Mouse (Mus musculus) testis, postnatal 10 days (tissue): Measurements from ENCODE around the gene Speer4c.
"Not testable (repeated sequence)": the region's sequence is repeated elsewhere in the genome, so short reads cannot be mapped to it uniquely, and the experiment has no call there.

Experiments
- DNase-seq: peaks from one replicate; pipeline ENCODE4 v3.0.0; 2021; ENCODE audit warnings: low spot score

The Speer4c gene

DNA sequence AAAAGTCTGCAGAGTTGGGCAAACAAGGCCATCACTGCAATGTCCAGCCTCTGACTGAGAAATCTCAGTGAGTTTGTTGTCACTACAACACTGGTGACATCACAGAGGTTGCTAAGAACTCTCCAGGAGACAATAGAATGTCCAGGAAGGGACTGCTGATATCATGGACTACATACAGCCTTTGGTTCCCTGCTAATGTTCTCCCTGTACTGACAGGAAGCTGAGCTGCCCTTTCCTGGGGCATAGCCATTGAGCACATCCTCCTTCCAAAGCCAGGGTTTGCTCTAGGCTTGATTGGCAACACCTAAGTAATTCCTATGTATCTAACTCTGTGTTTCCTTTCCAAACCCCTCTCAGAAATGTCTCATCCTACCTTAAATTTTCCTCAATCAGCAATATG lies at the start of gene Speer4c:
Gene Speer4c (minus strand): TSS at position 101 of the 400 bp plus-strand sequence.
- DNase-seq = not testable (repeated sequence)

DNA sequence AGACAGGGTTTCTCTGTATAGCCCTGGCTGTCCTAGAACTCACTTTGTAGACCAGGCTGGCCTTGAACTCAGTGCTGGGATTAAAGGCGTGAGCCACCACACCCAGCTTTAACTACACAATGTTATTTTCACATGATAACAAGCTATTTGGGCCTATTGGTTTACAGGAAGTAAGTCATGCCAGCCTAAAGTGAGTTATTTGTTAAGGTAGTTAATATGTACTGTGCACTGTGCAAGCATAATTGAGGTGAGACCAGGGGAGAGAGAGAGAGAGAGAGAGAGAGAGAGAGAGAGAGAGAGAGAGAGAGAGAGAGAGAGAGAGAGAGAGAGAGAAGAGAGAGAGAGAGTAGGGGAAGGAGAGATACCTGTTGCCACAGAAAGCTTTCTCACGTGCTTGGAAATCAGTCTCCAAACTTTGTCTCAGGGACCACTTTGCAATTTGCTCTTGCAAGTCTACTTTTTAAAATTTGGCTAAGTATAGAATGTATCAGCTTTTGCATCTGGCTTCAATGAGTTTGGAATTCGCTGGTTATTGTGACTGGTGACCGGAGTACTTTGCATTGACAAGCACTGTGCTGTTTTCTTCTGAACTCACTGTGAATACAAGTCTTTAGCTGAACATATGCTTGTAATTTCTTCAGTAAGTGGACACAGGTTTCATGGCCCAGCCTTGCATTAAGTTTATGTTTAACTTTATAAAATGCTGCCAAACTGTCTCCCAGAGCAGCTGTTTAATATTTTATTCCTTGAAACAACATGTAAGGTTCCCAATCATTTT lies 33.6 kb upstream of the Speer4c start:
- no peak for DNase-seq

DNA sequence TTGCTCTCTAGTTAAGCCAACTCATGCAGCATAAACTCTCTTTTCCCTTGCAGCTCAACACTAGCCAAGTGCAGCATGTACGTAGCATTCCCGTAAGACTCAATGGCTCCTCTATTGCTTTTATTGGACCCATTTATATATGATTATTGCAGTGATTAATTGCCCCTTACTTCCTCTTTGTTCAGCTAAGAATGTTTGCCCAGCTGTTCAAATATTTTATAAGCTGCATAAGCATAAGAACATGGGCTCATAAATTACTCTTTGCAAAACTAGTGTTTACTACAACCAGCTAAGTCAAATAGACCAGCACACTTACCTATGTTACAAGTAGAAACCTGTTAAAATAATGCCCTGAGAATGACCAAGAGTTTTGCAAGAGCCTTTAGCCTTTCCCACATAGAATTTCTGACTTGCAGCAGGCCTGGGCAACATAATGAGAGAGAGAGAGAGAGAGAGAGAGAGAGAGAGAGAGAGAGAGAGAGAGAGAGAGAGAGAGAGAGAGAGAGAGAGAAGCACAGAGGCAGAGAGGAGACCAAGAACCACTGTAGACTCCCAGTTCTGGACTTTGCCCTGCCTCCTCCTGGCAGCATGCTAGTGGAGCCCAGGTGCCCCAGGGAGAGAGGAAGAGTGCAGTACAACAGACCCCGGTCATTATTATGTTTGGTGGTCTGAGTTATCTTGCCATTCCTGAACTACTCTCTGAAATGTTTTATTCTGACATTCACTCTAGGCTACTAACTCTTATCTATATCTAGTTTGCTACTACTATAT lies 20.2 kb upstream of the Speer4c start:
- DNase-seq = no peak

DNA sequence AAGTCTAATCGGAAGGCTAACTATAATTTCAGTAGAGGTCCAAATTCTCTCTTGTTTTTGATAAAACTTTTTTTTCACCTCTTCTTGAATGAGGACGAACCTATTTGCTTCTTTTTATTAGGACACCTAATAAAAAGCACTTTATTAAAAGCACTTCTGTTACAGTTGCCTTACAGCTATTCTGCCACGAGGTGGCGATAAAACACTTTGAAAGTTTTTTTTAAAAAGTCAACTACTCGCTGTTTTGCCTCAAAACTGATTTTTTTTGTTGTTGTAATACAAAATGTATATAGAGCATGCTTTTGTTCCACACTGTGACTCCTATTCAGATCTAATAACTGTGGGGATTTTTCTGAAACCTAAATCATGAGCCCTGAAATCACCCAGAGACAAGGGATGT lies 11.2 kb downstream of the Speer4c start:
- DNase-seq = not testable (repeated sequence)

DNA sequence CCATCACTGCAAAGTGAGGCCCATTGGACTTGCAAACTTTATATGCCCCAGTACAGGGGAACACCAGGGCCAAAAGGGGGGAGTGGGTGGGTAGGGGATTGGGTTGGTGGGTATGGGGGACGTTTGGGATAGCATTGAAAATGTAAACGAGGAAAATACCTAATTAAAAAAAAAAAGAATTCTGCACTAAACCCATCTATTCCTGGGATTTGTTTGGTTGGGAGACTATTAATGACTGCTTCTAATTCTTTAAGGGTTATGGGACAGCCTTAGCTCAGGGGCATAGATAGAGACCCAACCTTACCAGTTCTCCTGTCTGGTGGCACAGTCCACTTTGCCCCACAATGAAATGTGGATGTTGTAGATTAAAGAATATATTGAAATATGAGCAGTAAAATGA lies 16.4 kb downstream of the Speer4c start:
- DNase-seq = not testable (repeated sequence)

DNA sequence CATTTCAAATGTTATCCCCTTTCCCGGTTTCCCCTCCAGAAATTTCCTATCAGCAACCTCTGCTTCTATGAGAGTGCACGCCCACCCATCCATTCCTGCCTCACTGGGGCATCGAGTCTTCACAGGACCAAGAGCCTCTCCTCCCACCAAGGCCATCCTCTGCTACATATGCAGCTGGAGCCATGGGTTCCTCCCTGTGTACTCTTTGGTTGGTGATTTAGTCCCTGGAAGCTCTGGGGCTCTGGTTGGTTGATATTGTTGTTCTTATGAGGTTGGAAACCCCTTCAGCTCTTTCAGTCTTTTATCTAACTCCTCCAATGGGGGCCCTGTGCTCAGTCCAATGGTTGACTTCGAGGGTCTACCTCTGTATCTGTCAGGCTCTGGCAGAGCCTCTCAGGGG lies 22.2 kb downstream of the Speer4c start:
- DNase-seq = not testable (repeated sequence)

DNA sequence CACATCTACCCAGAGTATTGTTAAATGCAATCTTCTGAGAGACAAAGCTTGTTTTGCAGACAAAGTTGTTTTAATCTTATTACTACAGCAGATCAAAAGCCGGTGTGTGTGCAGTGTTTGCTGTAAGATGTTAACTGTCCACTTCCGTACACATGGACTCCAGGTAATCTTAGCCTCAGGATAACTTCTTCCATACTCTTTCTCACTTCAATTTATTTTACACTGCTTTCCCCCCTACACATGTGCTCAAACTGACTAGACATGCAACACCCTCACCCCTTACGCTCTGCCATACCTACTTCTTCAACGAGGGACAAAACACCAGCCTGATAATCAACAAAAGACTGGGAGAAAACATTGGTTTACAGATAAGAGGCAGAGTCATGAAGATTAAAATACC lies 23.2 kb downstream of the Speer4c start:
- DNase-seq = not testable (repeated sequence)

DNA sequence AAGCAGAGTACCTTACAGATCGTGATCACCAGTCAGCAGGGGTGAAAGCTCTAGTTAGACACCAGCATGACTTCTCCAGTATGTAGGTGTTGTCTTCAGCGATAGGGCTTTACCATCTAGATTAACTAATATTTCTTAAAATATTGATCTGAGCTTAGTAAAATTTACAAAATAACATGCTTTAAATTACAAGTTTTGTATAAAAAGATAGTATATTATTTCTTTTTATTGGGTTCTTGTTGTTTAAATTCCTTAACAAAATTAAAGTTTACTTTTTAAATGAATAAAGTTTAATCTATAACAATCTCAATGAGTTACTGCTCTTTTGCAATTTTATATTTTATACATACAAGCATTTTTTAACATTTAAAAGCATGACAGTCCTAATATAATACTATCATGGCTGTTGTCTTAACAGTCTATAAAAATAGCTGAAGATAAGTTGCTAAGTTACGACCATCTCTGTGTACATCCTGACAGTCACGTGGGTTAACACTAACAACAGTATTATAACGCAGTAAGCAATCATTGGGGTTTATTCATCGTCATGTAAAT lies 24.3 kb downstream of the Speer4c start:
- not testable (repeated sequence) for DNase-seq

DNA sequence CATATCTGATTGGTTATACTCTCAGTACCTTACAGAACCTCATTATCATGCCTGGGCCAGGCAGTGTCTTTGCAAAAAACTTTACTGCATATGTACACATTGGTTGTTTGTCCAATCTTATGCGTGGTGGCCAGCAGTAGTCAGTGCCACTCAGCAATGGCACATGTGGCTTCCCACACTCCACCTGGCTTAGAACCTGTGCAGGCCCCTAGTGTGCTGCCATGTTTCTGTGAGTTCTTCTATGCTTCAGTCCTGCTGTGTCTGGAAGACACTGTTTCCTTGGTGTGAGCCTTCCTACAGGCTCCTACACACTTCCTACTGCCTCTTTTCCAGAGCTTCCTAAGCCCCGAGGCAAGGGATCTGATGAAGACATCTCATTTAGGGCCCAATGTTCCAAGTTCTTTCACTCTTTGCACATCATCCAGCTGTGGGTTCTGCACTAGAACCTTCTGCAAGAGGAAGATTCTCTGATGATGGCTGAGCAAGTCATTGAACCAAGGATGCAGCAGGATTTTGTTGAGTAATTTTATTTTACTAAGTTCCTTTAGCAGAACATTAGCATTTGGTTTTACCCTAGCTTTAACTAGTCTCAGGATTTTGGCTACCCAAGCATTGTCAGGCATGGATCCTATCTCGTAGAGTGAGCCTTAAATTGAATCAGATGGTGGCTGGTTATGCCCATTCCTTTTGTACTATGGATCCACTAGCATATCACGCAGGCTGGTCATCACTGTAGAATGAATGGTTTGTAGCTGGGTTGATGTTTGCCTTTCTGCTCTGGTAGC lies 25.0 kb downstream of the Speer4c start:
- DNase-seq = not testable (repeated sequence)

DNA sequence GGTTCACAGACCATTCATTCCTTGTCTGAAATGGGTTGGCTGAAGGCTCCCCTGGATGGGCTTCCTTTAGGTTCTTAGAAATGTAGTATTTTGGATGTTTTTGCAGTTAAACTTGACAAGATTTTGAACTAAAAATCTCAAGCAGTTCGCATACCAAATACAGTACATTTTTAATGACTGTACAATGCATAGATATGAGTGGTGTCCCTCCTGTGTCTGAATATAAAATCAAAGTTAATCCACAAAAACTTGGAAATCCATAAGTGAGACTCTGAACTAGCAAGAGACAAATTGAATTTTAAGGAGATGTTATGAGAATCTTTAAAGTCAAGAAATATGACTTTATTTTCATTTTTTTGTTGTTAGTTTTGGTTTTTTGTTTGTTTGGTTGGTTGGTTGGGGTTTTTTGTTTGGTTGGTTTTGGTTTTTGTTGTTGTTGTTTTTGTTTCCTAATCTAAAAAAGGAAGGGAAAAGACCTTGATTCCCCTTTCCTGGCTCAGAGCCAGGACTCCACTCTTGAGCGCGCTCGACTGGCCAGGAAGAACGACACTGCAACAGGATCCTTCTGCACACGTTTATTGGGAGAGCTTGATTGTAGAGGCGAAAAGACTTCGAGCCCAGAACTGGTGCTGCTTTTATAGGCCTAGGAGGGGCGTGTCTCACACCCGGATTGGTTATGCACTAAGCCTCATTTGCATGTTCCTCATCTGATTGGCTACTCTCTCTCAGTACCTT lies 32.6 kb downstream of the Speer4c start:
- DNase-seq = not testable (repeated sequence)

DNA sequence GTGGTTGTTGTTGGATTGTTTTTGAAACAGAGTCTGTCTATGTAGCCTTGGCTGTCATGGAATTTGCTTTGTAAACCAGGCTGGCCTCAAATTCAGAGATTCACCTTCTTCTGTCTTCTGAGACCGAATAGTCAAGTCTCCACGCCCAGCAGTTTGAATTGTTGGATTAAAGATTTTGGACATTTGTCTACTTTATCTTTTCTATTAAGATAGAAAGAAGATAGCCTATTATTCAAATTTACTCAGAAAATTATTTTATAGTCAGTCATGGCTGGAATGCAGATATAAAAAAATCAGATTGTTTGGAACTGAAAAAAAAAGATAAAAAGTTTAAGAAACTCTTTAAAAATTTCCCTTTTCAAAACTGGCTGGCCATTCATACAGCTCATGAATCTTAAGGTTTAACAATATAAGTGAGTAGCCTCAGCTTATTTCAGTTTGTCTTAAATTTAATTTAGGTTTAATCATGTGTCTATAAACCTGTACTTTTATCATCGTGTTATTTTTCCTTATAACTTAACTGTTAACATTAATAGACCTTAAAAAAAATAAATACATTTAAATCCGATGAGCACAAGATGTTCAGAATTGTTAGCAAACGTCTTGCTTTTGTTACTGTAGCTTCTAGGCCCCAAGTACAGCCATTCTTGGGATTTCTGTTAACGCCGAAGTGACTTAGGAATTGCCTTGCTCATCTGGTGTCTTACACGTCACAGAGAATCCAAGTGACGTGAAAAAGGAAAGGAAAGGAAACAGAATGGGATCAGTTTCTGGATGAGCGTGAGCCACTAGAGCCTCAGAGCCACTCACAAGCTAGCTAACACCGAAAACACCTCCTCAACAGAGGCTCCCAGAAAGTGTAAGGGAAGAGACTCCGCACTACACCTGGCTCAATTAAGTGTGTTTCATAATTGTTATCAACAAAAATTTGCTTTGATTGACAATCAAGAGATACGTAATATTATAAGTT lies 33.8 kb downstream of the Speer4c start:
- not testable (repeated sequence) for DNase-seq

DNA sequence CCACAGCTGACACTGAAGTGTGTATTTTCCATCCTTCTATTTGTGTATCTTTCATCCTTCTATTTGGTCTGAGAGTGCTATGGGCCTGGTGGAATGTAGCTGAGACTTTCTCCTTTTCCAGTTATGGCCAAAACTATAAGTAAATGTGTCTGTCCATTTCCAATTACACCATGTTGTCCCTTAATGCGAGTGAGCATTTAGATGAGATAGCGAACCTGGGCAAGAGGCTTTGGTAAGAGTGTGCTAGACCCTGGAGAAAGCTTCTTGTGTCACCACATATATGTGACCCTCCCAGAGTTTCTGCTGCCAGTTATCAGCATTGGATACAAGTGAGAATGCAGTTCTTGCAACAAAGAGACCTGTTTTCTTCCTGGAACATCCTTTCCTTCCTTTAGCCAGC lies 35.2 kb downstream of the Speer4c start:
- DNase-seq = not testable (repeated sequence)

DNA sequence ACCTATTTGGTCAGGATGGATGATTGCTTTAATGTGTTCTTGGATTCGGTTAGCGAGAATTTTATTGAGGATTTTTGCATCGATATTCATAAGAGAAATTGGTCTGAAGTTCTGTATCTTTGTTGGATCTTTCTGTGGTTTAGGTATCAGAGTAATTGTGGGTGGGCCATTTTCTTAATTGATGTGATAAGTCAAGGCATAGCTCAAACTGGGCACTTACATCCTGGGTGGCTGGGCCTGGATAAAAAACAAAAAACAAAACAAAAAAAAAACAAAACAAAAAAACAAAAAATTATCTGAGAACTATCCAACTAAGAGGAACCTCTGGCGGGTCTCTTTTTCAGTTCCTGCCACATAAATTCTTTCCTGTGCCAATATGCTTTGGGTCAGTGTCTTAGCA lies 36.3 kb downstream of the Speer4c start:
- not testable (repeated sequence) for DNase-seq

DNA sequence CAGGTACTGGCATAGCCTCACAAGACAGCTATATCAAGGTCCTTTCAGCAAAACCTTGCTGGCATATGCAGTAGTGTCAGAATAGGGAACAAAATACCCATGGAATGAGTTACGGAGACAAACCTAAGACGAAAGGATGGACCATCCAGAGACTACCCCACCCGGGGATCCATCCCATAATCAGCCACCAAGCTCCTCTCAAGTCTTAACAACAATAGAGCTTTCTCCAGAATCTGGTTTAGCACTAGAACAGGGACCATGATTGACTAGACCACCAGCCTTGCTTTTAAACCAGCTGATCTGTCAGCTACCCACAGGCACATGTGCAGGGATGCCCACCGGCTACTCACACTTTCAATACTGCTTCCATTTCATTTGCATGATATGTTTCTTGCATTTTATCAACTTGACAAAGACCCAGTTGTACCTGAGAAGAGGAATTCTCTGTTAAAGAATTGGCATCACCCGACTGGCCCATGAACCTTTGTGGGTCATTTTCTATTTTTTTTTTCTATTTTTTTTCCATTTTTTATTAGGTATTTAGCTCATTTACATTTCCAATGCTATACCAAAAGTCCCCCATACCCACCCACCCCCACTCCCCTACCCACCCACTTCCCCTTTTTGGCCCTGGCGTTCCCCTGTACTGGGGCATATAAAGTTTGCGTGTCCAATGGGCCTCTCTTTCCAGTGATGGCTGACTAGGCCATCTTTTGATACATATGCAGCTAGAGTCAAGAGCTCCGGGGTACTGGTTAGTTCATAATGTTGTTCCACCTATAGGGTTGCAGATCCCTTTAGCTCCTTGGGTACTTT lies 39.4 kb downstream of the Speer4c start:
- not testable (repeated sequence) for DNase-seq

DNA sequence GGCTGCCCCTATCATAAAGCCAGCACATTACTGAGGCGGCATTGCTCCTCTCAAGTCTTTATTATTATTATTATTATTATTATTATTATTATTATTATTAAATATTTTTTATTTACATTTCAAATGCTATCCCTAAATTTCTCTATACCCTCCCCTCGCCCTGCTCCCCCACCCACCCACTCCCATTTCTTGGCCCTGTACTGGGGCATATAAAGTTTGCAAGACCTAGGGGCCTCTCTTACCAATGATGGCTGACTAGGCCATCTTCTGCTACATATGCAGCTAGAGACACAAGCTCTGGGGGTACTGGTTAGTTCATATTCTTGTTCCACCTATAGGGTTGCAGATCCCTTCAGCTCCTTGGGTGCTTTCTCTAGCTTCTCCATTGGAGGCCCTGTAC lies 40.1 kb downstream of the Speer4c start:
- DNase-seq = not testable (repeated sequence)

DNA sequence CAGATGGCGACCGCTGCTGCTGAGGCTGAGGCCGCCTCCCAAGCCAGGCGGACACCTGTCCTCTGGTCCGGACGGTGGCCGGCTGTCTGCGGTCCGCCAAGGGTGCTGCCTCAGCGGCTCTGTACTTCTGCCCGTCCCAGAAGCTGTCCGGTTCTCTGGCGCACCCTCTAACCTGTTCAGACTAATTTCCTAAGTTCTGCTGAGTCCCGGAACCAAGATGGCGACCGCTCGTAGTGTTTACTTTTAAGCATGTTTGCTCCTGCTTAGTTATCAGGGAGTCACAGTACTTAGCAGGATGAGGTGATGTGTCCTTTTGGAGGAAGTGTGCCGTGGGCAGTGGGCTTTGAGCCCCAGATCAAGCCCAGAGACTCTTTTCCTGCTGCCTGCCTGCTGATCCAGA lies 43.3 kb downstream of the Speer4c start:
- DNase-seq = not testable (repeated sequence)

DNA sequence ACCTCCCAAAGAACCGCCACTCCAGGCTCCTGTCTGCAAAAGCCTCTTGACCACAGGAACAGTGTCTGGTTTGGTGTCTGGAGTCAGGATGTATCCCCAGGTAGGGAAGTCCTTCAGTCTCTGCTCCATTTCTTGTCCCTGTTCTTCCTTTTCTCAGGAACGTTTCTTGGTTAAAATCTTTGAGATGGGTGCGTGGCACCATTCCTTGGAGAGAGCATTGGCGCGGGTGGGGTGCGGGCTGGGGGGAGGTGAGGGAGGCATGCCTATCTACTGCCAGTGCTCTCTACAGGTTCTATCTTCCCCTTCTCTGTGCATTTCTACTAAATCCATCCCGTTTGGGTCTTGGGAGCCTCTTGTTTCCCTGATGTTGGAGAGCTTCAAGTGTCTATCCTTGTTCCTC lies 50.2 kb downstream of the Speer4c start:
- DNase-seq = peak; percentile 50
